Mouse (Mus musculus) CD8-positive naive resting alpha-beta T cell, adult 2 months (primary cell): ENCODE results near the gene Atp2c2.
A peak's percentile ranks its signal among the peaks of the same experiment; 100 is the strongest.

Experiments
- DNase-seq, 2 experiments: peaks; one replicate each; pipeline ENCODE4 v3.0.0; 2022; ENCODE audit warnings: low read depth in 2 of 2, low spot score in 2 of 2

Atp2c2 gene

DNA sequence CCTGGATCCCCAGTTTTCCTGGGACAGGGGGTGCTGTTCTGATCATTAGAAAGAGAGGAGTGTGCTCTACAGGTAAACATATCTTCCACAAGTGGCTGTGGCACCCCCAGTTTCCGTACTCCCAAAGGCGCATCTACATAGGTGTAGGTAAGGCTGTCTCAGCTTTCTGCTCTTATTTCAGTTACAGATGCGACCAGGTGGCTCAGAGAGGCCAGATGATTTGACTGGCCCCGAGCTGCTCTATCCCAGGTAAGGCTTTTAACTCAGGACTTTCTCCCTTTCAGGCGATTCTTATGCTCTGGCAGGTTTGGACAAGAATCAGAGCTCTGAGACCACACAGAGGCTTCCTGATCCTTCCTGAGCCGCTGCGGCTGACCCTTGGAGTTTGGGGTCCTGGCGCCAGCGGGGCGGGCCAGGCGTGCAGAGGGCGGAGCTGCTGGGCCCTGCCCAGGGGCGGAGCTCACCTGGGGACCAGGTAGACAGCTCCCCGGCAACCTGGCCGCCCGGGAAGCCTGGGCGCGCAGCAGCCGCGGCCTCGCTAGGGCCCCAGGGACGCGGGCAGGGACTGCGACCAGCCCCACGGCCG lies at the start of gene Atp2c2:
Atp2c2 (plus strand) TSS at position 461 of the 586 bp plus-strand sequence.
- no peak for DNase-seq

DNA sequence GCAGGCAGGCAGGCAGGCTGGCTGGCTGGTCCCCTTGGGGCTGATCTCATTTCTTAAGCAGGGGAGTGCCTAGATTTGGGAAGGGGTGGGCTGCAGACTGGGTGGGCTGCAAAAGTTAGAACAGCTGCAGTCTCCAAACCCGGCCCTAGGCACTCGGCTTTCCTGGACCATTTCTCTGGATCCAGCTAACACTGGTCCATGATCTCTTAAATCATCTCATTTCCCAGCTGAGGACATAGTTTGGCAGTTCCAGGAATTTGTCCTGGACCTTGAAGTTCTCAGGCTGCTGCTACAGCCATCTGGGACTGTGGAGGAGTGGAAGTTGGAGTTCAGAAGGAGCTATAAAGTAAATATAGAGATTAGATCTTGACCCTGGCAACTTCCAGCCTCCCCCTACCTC lies 48.5 kb upstream of the Atp2c2 start:
- no peak for DNase-seq

DNA sequence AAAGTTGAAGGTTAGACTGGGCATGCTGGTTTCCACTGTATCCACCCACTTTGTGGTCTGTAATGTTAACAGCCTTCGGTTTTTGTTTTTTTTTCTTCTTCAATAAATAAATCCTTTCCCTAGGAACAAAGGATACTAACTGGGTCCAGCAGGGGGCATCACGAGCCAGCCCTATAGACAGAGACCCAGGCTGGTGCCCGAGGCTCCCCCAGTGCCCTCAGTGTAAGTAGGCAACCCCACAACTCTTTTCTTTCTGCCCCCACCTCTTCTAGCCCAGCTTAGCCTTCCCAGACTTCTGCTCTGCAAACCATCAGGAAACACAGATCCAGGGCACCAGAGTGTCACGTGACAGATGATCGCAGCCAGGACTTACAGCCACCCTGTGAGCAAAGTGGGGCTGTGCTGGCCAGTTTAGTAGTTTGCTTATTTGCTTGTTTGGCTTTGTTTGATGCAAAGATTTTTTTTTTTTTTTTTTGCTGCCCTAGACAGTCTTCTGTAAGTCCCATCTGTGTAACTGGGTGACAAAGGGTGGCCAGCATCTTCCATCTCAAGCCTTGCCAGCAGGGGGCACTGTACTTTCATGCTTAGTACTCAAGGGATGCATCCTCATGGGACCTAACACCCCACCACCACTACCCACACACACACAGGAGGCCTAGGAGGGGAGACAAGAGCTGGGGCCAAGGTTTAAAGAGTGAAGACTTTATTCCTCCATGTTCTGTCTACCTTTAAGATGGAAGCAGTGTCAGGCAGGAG lies 42.9 kb upstream of the Atp2c2 start:
- no peak for DNase-seq

- DNase-seq = no peak
These were observed 38.7 kb upstream of the Atp2c2 start for GRCm38 (mm10) chr8:119661081-119661480.

GRCm38 (mm10) chr8:119661892-119662291 lies 37.9 kb upstream of the Atp2c2 start:
- no peak for DNase-seq

DNA sequence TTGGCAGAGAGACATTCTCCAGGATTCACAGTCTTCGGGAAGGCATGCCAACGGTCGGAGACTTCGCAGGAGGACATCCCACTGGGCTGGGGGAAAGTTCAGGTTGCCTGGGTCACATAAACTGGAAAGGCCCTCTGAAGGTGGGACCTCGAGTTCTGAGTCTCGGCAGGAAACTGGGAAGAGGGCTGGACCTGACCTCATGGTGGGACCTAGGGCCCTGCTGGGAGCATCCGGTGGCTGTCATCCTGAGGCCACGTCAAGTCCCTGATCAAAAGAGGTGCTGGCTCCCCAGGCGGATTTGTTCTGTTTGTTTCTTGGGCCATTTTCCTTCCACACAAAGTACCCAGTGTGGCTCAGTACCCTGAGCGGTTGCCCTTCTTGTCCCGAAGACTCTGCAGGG lies 36.4 kb upstream of the Atp2c2 start:
- no peak for DNase-seq

DNA sequence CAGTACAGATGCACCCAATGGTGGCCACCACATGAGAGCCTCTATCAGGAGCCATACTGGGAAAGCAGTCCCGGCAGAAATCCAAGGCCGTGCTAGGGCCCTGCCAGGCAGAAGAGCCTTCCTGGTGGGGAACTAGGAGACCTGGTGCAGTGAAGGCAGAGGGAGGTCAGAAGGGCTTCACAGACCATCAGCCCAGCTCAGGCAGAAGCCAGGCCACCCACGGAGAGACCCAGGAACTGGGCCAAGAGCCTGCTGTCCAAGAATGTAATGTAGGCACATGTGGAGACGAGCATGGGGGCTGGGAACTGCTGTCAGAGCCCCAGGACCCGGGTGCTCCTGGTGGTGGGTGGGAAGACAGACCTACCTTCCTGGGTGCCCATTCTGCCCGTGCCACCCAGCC lies 34.5 kb upstream of the Atp2c2 start:
- DNase-seq = no peak

DNA sequence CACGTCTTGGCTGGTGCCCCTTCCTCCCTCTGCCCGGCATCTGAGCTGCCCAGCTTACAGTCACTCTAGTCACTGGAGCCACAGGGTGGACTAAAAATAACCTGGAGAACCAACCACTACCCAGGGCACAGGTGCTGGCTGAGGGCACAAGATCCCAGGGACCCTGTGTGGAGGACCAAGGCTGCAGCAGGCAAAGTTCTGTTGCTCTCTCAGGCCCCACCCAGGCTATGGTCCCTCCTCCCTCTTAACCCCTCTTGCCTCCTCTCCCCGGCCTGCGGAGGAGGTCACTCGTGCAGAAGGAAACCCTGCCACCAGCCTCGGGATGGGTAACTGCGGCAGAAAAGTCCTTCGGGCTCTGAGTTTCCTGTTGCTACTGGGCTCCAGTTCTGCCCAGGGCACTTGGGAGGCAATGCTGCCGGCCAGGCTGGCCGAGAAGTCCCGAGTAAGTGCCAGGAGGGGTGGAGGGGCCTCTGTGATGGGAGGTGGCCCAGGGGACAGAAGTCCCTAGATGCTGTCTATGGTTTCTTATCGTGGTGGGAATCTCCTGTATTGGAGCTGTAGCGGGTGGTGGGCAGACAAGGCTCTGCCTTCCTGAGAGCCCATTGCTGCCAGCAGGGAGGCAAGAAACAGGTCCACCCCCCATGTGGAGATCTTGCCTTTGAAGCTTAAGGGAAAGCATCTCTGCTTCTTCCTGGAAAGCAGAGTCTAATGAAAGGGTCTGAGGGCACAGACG lies 33.4 kb upstream of the Atp2c2 start, which contains the start of gene Wfdc1:
Wfdc1 (plus strand) TSS at position 147 of the 733 bp plus-strand sequence.
- DNase-seq = no peak

GRCm38 (mm10) chr8:119668447-119668846 lies 31.4 kb upstream of the Atp2c2 start:
- DNase-seq = no peak

- DNase-seq = no peak
These were observed 30.5 kb upstream of the Atp2c2 start for GRCm38 (mm10) chr8:119669284-119669683.

DNA sequence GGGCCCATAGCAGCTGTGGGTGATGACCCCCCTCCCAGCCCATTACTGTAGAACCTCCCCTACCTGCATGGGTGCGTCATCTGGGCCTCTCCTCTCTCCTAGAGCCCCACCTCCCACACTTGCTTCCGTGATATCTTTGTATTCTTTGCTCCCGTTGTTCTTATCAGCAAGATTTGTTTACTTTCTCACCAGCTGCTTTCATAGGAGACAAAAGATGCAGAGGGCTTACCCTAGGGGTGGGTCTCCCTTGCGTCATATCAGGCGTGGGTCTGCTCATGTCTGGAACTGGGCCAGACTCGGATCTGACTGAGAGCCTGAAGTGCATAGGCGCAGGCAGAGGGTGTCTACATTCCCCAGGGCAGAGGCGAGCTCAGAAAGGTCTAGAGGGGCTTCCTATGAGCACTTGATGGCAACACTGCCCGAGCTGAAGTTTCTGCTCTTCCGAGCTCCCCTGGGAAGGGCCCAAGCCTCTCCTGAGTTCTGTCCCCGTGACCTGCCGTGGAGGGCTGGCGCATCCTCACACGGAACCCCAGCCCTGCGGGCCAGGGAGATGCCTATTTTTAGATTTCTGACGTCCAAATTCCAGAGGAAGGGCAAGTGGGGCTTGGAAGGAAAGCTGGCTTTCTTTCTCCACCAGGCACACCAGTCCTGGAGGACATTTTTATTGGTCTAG lies 29.3 kb upstream of the Atp2c2 start:
- DNase-seq = no peak

DNA sequence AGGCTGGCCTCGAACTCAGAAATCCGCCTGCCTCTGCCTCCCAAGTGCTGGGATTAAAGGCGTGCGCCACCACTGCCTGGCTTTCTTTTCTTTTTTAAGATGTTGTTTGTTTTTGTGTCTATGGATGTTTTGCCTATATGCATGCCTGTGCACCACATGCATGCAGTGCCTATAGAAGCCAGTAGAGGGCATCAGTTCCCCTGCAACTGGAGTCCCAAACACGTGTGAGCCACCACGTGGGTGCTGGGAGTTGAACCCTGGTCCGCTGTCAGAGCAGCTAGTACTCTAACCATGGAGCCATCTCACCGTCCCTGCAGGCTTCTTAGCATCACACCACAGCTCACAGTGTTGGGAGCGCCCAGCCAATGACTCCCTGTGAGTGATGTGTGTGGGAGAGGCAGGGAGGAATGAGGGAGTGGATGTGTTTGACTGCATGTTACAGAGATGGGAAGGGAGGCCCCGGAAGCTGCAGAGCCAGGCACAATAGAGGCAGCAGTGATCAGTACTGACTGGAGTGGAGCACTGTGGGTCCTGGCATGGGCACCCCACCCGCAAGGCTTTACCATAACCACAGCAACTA lies 25.7 kb upstream of the Atp2c2 start:
- no peak for DNase-seq

DNA sequence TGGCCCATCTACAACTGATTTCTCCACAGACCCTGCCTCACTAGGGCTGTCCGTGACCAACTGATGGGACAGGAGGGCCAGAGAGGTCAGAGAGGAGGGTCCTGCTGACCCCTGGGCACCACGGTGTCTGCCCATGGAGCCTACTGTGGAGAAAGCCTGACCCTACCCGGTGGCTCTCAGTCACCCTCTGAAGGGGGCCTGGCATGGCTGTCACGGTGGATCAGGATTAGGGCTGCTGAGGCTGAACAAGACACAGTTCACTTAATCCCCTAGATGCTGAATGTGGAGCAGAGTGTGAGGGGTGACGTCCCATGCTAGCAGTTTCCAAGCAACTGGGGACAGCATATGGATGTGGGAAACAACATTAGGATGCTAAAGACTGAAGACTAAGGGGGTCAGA lies 24.4 kb upstream of the Atp2c2 start:
- no peak for DNase-seq

DNA sequence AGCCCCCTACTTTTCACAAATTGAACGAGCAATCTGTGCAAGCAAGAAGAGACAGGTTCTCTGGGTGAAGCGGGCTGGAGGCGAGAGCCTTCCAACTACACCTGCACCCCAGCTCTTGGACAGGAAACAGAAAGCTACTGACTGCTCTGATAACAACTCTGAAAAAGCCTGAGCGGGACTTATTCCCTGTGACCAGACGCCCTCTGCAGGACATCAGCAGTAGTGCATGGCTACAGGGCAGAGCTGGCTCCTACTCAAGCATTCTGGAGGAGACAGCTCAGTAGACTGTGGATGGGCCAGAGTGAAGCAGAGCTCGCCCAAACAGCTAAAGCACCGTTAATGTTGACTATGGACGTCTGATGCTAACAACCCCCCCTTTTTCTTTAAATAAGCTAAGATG lies 23.4 kb upstream of the Atp2c2 start:
- peak; percentile 72 to 76 for DNase-seq

DNA sequence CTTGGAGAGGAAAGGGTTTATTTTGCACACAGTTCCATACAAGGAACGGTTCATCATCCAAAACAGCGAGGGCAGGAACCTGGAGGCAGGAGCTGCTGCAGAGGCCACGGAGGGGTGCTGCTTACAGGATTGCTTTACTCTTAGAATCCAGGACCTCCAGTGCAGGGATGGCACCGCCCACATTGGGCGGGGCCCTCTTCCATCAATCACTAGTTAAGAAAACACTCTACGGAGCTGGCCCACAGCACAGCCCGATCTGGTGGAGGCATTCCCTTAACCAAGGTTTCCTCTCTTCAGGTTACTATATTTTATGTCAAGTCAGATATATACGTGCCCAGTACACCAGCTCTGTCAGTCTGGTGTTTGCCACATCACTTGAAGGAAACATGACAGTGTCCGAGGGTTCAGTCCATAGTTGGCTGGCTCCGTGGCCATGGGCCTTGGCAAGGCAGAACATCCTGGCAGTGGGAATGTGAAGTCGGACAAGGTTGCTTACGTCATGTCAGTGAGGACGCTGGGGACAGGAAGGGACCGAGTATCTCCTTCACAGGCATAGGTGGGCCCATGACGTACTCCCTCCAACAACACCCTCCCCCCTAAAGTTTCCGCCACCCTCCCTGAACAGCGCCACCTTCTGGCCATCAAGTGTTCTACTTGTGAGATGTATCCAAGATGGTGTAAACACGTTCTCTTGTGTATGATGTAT lies 21.5 kb upstream of the Atp2c2 start:
- DNase-seq = peak; percentile 23 to 33

GRCm38 (mm10) chr8:119679184-119679583 lies 20.6 kb upstream of the Atp2c2 start:
- no peak for DNase-seq

DNA sequence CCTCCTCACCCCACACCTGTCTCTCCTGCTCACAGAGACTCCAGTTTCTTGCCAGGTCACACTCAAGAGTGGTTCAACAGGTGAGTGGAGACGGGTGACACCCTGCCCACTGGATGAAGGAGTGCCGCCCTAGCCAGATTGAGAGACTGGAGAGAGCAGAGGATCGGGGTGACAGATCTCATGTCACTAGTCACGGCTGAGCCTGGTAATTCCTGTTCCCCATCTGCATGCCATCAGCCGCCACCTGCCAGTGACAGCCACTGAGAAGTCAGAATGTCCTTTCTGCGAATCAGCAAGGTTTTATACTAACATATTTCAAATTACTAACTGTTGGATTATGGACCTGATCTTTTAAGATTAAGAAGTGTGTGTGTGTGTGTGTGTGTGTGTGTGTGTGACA lies 9.2 kb upstream of the Atp2c2 start:
- no peak for DNase-seq

DNA sequence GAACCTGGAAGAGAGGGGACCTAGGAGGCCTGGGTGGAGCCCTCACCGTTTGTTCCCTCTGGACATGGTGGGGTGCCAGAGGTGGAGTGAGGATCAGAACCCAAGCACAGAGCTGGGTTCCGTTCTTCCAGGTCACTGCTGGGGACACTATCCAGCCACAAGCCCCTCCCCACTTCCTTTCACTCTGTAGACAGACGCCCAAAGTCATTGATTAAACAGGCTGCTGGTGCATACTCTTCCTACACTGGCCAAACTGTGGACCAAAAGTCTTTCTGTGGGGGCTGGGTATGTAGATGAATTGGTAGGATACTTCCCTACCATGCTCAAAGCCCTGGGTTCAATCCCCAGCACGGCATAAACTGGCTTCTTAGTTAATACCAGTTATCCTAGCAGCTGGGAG lies 7.8 kb upstream of the Atp2c2 start:
- DNase-seq = no peak

- DNase-seq = no peak
These were observed 5.1 kb upstream of the Atp2c2 start for GRCm38 (mm10) chr8:119694696-119695095.

GRCm38 (mm10) chr8:119697163-119697562 lies 2.6 kb upstream of the Atp2c2 start:
- DNase-seq = no peak

DNA sequence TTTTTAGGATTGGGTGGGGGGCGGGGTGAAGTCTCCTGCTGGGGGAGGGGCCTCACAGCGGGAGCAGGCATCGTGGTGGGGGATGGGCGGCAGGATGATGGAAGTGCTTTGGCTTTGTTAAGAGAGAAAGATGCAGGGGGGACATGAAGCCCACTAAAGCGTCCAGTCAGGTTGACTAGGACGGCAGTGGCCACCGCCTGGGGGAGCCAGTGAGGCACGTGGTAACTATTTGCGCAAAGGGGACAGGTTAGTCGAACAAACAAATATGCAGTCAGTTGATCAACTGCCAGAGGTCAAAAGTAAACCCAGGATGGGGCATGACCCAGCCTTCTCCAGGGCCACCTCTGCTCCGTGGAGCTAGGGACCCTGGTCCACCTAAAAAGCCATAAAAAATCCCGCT lies 849 bp upstream of the Atp2c2 start:
- DNase-seq = peak; percentile 32 to 46
